7 mouse cellular contexts compared by ENCODE assay signal in genomic region chr17:34836155-34836855, GRCm38 (mm10). TPM values are rescaled to one million over a fixed set of nuclear protein-coding genes. Genes with fewer than 3 reads are reported as not detected.
DNase-seq lines count a peak whose midpoint lies in the region; ATAC-seq lines count a peak whose summit lies in the region.

No protein-coding gene starts in this region.

- peak overlapping the region; percentile 65 for H3K9ac ChIP-seq in neural tube, embryonic 11.5 days (ENCODE audit: low read length)
- peak overlapping the region; percentile 55 for H3K9ac ChIP-seq in limb, embryonic 11.5 days (ENCODE audit: low read length)
- H3K9ac ChIP-seq in neural tube, embryonic 12.5 days = peak overlapping the region; percentile 74

- H3K4me2 ChIP-seq in neural tube, embryonic 11.5 days (ENCODE audit: low read depth) = peak overlapping the region; percentile 92
- H3K4me2 ChIP-seq in limb, embryonic 11.5 days (ENCODE audit: low read depth, severe bottlenecking) = peak overlapping the region; percentile 98
- H3K4me2 ChIP-seq in neural tube, embryonic 12.5 days (replicated peaks) = peak overlapping the region; percentile 100

- peak; percentile 87 for ATAC-seq in neural tube, embryonic 11.5 days (ENCODE audit: insufficient read depth, low FRiP score, low TSS enrichment)
- ATAC-seq in erythroid progenitor cell, adult 5-6 weeks (replicated peaks; ENCODE audit: low FRiP score, poor library complexity, severe bottlenecking) = peak; percentile 80
- ATAC-seq in limb, embryonic 11.5 days (ENCODE audit: insufficient number of reproducible peaks, low FRiP score, low TSS enrichment, low read depth) = peak; percentile 82
- peak; percentile 85 for ATAC-seq in neural tube, embryonic 12.5 days (ENCODE audit: low FRiP score, low read depth)

- no peaks in the 10 kb centered on the region for H3K9me3 ChIP-seq in neural tube, embryonic 11.5 days (ENCODE audit: control insufficient read depth, low read length)
- no peaks in the 10 kb centered on the region for H3K9me3 ChIP-seq in limb, embryonic 11.5 days (ENCODE audit: control insufficient read depth, low read length)
- H3K9me3 ChIP-seq in neural tube, embryonic 12.5 days = no peaks in the 10 kb centered on the region

- peaks cover 11% of the 10 kb centered on the region for H3K36me3 ChIP-seq in neural tube, embryonic 11.5 days (ENCODE audit: control insufficient read depth, insufficient read depth, low read length)
- H3K36me3 ChIP-seq in limb, embryonic 11.5 days (ENCODE audit: control insufficient read depth, insufficient read depth, low read length) = peaks cover 17% of the 10 kb centered on the region
- peaks cover 51% of the 10 kb centered on the region for H3K36me3 ChIP-seq in neural tube, embryonic 12.5 days

- no peaks in the 10 kb centered on the region for H3K27me3 ChIP-seq in neural tube, embryonic 11.5 days (ENCODE audit: control insufficient read depth, insufficient read depth, low read length)
- H3K27me3 ChIP-seq in limb, embryonic 11.5 days (ENCODE audit: control insufficient read depth, insufficient read depth, low read length) = no peaks in the 10 kb centered on the region
- H3K27me3 ChIP-seq in neural tube, embryonic 12.5 days (replicated peaks) = no peaks in the 10 kb centered on the region

- peaks cover 20% of the 10 kb centered on the region for H3K4me1 ChIP-seq in neural tube, embryonic 11.5 days (ENCODE audit: control insufficient read depth, insufficient read depth, low read length)
- H3K4me1 ChIP-seq in limb, embryonic 11.5 days (ENCODE audit: control insufficient read depth, insufficient read depth, low read length) = peaks cover 16% of the 10 kb centered on the region
- H3K4me1 ChIP-seq in neural tube, embryonic 12.5 days = peaks cover 26% of the 10 kb centered on the region

- WGBS in neural tube, embryonic 11.5 days = 3% methylated on average over 48 of the region's 48 CpGs
- WGBS in limb, embryonic 11.5 days = 4% methylated on average over 48 of the region's 48 CpGs
- 4% methylated on average over 48 of the region's 48 CpGs for WGBS in neural tube, embryonic 12.5 days

- peak overlapping the region; percentile 60 for H3K4me3 ChIP-seq in neural tube, embryonic 11.5 days (ENCODE audit: low read depth, low read length)
- peak overlapping the region; percentile 53 for H3K4me3 ChIP-seq in limb, embryonic 11.5 days (ENCODE audit: low read depth, low read length)
- H3K4me3 ChIP-seq in neural tube, embryonic 12.5 days = peak overlapping the region; percentile 81

- H3K27ac ChIP-seq in neural tube, embryonic 11.5 days (ENCODE audit: low read depth, low read length) = peak overlapping the region; percentile 73
- H3K27ac ChIP-seq in limb, embryonic 11.5 days (replicated peaks; ENCODE audit: low read depth, low read length) = no peak overlapping the region
- 0 out of 2 replicates have a peak overlapping the region, but pooled peaks have one; percentile 16 for H3K27ac ChIP-seq in neural tube, embryonic 12.5 days

- no peak for DNase-seq in neural tube, embryonic 11.5 days (ENCODE audit: low spot score)
- DNase-seq in neural tube, embryonic 10.5 days (ENCODE audit: extremely low spot score, low spot score) = no peak
- no peak for DNase-seq in limb, embryonic 11.5 days (ENCODE audit: low spot score)
- DNase-seq in c-Kit-positive CD71-positive TER-119-positive erythroid progenitor cells, embryonic 14.5 days (ENCODE audit: low spot score) = no peak
- no peak for DNase-seq in spleen, adult 18-20 months

RNA-seq across cellular contexts. Expression of gene Stk19, which starts 0.4 kb away (rescaled TPM):
- 20.3 and 24.7 TPM in 2 replicates for polyA plus RNA-seq in neural tube, embryonic 11.5 days (2014; fragmentation: Nextera tagmentation; extraction: Ambion mirVana)
- 12.6 and 18.0 TPM in 2 replicates for total RNA-seq in erythroid progenitor cell, adult 5-6 weeks (2015; ENCODE audit: low replicate concordance)
- 20.5 and 22.2 TPM in 2 replicates for total RNA-seq in erythroid progenitor cell, adult 5-6 weeks (2017; ENCODE audit: low replicate concordance)
- polyA plus RNA-seq in limb, embryonic 11.5 days (2014; fragmentation: Nextera tagmentation; extraction: Ambion mirVana) = 20.5 and 21.2 TPM in 2 replicates
- 30.8 and 30.9 TPM in 2 replicates for polyA plus RNA-seq in neural tube, embryonic 12.5 days (2016; fragmentation: Nextera tagmentation; extraction: Ambion mirVana)

RNA-seq across cellular contexts. Expression of gene Dxo, which starts 0.5 kb away (rescaled TPM):
- 69.4 and 71.0 TPM in 2 replicates for polyA plus RNA-seq in neural tube, embryonic 11.5 days (2014; fragmentation: Nextera tagmentation; extraction: Ambion mirVana)
- total RNA-seq in erythroid progenitor cell, adult 5-6 weeks (2015; ENCODE audit: low replicate concordance) = 49.4 and 52.0 TPM in 2 replicates
- total RNA-seq in erythroid progenitor cell, adult 5-6 weeks (2017; ENCODE audit: low replicate concordance) = 13.4 and 26.7 TPM in 2 replicates
- polyA plus RNA-seq in limb, embryonic 11.5 days (2014; fragmentation: Nextera tagmentation; extraction: Ambion mirVana) = 72.4 and 74.6 TPM in 2 replicates
- 64.1 and 66.2 TPM in 2 replicates for polyA plus RNA-seq in neural tube, embryonic 12.5 days (2016; fragmentation: Nextera tagmentation; extraction: Ambion mirVana)

RNA-seq across cellular contexts. Expression of gene Skiv2l, which starts 13.7 kb away (rescaled TPM):
- 45.0 and 55.7 TPM in 2 replicates for polyA plus RNA-seq in neural tube, embryonic 11.5 days (2014; fragmentation: Nextera tagmentation; extraction: Ambion mirVana)
- 11.3 and 25.6 TPM in 2 replicates for total RNA-seq in erythroid progenitor cell, adult 5-6 weeks (2015; ENCODE audit: low replicate concordance)
- total RNA-seq in erythroid progenitor cell, adult 5-6 weeks (2017; ENCODE audit: low replicate concordance) = 48.5 and 60.0 TPM in 2 replicates
- polyA plus RNA-seq in limb, embryonic 11.5 days (2014; fragmentation: Nextera tagmentation; extraction: Ambion mirVana) = 43.2 and 49.0 TPM in 2 replicates
- 61.2 and 64.7 TPM in 2 replicates for polyA plus RNA-seq in neural tube, embryonic 12.5 days (2016; fragmentation: Nextera tagmentation; extraction: Ambion mirVana)

RNA-seq across cellular contexts. Expression of gene Nelfe, which starts 13.9 kb away (rescaled TPM):
- 125 and 132 TPM in 2 replicates for polyA plus RNA-seq in neural tube, embryonic 11.5 days (2014; fragmentation: Nextera tagmentation; extraction: Ambion mirVana)
- total RNA-seq in erythroid progenitor cell, adult 5-6 weeks (2015; ENCODE audit: low replicate concordance) = 31.9 and 52.3 TPM in 2 replicates
- 18.5 and 30.7 TPM in 2 replicates for total RNA-seq in erythroid progenitor cell, adult 5-6 weeks (2017; ENCODE audit: low replicate concordance)
- polyA plus RNA-seq in limb, embryonic 11.5 days (2014; fragmentation: Nextera tagmentation; extraction: Ambion mirVana) = 152 TPM in 2 replicates
- 95.9 and 98.6 TPM in 2 replicates for polyA plus RNA-seq in neural tube, embryonic 12.5 days (2016; fragmentation: Nextera tagmentation; extraction: Ambion mirVana)

RNA-seq across cellular contexts. Expression of gene Cfb, which starts 26.0 kb away (rescaled TPM):
- 2.6 and 2.9 TPM in 2 replicates for polyA plus RNA-seq in neural tube, embryonic 11.5 days (2014; fragmentation: Nextera tagmentation; extraction: Ambion mirVana)
- 9.2 TPM in 1 of 2 replicates, not detected in the other for total RNA-seq in erythroid progenitor cell, adult 5-6 weeks (2015; ENCODE audit: low replicate concordance)
- total RNA-seq in erythroid progenitor cell, adult 5-6 weeks (2017; ENCODE audit: low replicate concordance) = not detected in 2 replicates
- 1.6 and 2.6 TPM in 2 replicates for polyA plus RNA-seq in limb, embryonic 11.5 days (2014; fragmentation: Nextera tagmentation; extraction: Ambion mirVana)
- polyA plus RNA-seq in neural tube, embryonic 12.5 days (2016; fragmentation: Nextera tagmentation; extraction: Ambion mirVana) = 2.0 and 3.0 TPM in 2 replicates
